Mouse (Mus musculus) midbrain, embryonic 15.5 days (tissue): ENCODE results near the gene Srpk2. TPM values are rescaled to one million over a fixed set of nuclear protein-coding genes. Genes with fewer than 3 reads are reported as not detected.
A peak's percentile ranks its signal among the peaks of the same experiment; 100 is the strongest.

Experiments
- ATAC-seq: fragments of 200-750 bp; cut with Nextera tagmentation; replicated peaks from 2 replicates; pipeline ENCODE4 v1.8.0; 2017; ENCODE audit warnings: moderate TSS enrichment
- H3K27ac ChIP-seq: fragments of 300-500 bp; sonication (generic); 2 replicates; pipeline ENCODE4 v1.5.1; 2015; ENCODE audit warnings: mild to moderate bottlenecking, inconsistent platforms
- H3K27me3 ChIP-seq: fragments of 300-500 bp; sonication (generic); replicated peaks from 2 replicates; pipeline ENCODE4 v1.6.1; 2015; ENCODE audit warnings: inconsistent platforms
- H3K36me3 ChIP-seq: fragments of 300-500 bp; sonication (generic); replicated peaks from 2 replicates; pipeline ENCODE4 v1.6.1; 2015; ENCODE audit warnings: inconsistent platforms
- H3K4me1 ChIP-seq: fragments of 300-500 bp; sonication (generic); 2 replicates; pipeline ENCODE4 v1.6.1; 2015; ENCODE audit warnings: inconsistent platforms
- H3K4me2 ChIP-seq: fragments of 300-500 bp; sonication (generic); 2 replicates; pipeline ENCODE4 v1.6.1; 2015; ENCODE audit warnings: inconsistent platforms, mild to moderate bottlenecking, moderate library complexity
- H3K4me3 ChIP-seq: fragments of 300-500 bp; sonication (generic); 2 replicates; pipeline ENCODE4 v1.5.1; 2015; ENCODE audit warnings: mild to moderate bottlenecking, inconsistent platforms
- H3K9ac ChIP-seq: fragments of 300-500 bp; sonication (generic); 2 replicates; pipeline ENCODE4 v1.6.1; 2015; ENCODE audit warnings: mild to moderate bottlenecking, inconsistent platforms
- H3K9me3 ChIP-seq: fragments of 300-500 bp; sonication (generic); 2 replicates; pipeline ENCODE4 v1.6.1; 2016; ENCODE audit warnings: inconsistent platforms
- WGBS: fragments of 180-500 bp; shearing (Covaris S2); methylation state at CpG from one replicate; pipeline ENCODE4 v1.1.7; 2015; ENCODE audit warnings: mixed read lengths; 5-methylcytosine and 5-hydroxymethylcytosine counted together
- polyA plus RNA-seq: library from polyadenylated mRNA; unstranded; fragments of >200 nt; fragmentation: Nextera tagmentation; extraction: Ambion mirVana; gene quantifications from 2 replicates; pipeline ENCODE4 v1.2.1, GENCODE M21; 2015

Srpk2 gene
- polyA plus RNA-seq, 1 experiment from 2014 or later, result 105 TPM

DNA sequence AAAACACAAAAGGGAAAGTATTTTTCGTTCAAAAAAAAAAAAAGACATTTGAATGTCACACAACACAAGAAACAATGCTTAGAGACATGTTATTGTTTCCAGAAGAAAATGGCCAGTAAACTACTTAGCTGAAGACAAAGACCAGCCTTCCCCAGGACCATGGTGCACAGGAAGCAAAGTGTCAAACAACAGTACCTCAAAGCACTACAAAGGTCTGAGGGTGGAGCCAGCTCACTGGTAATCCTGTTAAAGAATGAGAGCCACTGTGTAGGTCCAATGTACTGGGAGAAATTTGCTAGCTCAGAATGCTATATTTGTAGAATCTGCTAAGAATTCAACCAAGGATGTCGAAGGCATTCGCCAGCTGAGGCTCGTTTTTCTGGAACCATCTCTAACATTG, 177.2 kb downstream of the Srpk2 start:
- no peak overlapping the region for H3K4me3 ChIP-seq
- H3K9me3 ChIP-seq, result no peaks in the 10 kb centered on the region
- no peak overlapping the region for H3K4me2 ChIP-seq
- no peaks in the 10 kb centered on the region for H3K27me3 ChIP-seq
- H3K9ac ChIP-seq, result no peak overlapping the region
- no peaks in the 10 kb centered on the region for H3K4me1 ChIP-seq
- no peak for ATAC-seq
- 65% methylated on average over 4 of the region's 4 CpGs for WGBS
- H3K27ac ChIP-seq, result peak overlapping the region; percentile 25; the same call in 1 of the 2 replicates
- H3K36me3 ChIP-seq, result peaks cover 15% of the 10 kb centered on the region

DNA sequence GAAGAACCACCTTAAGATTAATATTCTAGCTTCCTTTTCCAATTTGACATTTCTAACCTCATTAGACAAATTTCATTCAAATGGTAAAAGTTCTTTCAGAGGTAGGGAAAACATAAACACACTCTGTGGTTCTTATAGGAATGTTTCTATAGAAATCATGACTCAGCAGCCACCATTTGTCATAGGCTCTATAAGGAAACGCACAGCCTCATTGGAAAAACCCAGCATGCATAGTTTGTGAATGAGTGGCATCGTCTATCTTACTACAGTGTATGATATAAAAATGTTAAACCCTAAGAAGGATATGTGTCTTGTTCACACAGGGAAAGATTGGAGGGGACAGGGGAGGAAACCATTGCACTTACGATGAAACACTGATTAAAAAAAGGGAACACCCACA, 178.8 kb downstream of the Srpk2 start:
- Histone ChIP-seq H3K27ac (no peak overlapping the region), H3K9ac (no peak overlapping the region), H3K9me3 (no peaks in the 10 kb centered on the region), H3K4me2 (no peak overlapping the region), H3K27me3 (no peaks in the 10 kb centered on the region), H3K36me3 (peaks cover 30% of the 10 kb centered on the region), H3K4me3 (no peak overlapping the region), H3K4me1 (no peaks in the 10 kb centered on the region)
- ATAC-seq, result no peak
- 90% methylated on average over 3 of the region's 3 CpGs for WGBS

DNA sequence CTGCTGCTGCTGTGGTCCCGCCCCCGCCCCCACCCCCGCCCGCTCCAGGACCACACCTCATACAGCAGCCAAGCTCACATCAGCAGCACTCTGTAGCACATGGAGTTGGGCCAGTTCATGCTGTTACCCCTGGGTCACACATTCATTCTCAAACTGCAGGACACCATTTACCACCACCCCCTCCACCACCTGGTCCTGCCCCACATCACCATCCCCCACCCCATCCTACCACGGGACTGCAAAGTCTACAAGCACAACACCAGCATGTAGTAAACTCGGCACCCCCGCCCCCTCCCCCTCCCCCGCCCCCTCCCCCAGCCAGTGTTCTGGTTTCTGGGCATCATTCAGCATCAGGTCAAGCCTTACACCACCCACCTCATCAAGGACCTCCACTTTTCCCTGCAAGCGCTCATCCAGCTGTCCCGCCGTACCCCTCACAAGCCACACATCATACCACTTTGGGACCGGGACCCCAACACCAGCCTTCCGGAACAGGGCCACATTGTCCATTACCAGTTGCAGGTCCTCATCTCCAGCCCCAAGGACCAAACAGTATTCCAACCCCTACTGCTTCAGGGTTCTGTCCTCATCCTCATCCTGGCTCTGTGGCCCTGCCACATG, 182.0 kb downstream of the Srpk2 start:
- peak; percentile 53; the same call in 1 of the 2 replicates for ATAC-seq
- no peak overlapping the region for H3K4me3 ChIP-seq
- H3K4me2 ChIP-seq, result no peak overlapping the region
- H3K9ac ChIP-seq, result no peak overlapping the region
- no peaks in the 10 kb centered on the region for H3K9me3 ChIP-seq
- H3K4me1 ChIP-seq, result no peaks in the 10 kb centered on the region
- H3K27ac ChIP-seq, result no peak overlapping the region
- WGBS, result 89% methylated on average over 12 of the region's 13 CpGs
- peaks cover 49% of the 10 kb centered on the region for H3K36me3 ChIP-seq
- no peaks in the 10 kb centered on the region for H3K27me3 ChIP-seq

DNA sequence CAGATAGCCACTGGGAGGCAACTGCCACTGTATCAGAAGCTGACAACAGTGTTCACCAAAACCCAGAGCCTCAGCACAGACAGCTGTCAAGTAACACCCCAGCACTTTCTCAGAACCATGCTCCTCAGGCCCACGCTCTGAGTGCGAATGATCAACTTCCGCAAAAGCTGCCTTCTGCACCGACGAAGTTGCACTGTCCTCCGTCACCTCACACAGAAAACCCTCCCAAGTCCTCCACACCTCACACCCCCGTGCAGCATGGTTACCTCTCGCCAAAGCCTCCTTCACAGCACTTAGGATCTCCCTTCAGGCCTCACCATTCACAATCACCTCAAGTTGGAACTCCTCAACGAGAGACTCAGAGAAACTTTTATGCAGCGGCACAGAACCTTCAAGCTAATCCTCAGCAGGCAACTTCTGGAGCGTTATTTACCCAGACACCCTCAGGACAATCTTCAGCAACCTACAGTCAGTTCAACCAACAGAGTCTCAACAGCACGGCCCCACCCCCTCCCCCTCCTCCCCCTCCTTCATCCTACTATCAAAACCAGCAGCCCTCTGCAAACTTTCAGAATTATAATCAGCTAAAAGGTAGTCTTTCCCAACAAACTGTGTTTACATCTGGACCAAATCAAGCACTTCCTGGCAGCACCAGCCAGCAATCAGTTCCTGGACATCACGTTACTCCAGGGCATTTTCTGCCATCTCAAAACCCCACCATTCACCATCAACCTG, 182.7 kb downstream of the Srpk2 start:
- WGBS, result 80% methylated on average over 13 of the region's 13 CpGs
- H3K4me3 ChIP-seq, result no peak overlapping the region
- H3K9ac ChIP-seq, result no peak overlapping the region
- no peaks in the 10 kb centered on the region for H3K27me3 ChIP-seq
- H3K9me3 ChIP-seq, result no peaks in the 10 kb centered on the region
- peaks cover 52% of the 10 kb centered on the region for H3K36me3 ChIP-seq
- H3K4me2 ChIP-seq, result no peak overlapping the region
- H3K27ac ChIP-seq, result no peak overlapping the region
- H3K4me1 ChIP-seq, result no peaks in the 10 kb centered on the region
- no peak for ATAC-seq

DNA sequence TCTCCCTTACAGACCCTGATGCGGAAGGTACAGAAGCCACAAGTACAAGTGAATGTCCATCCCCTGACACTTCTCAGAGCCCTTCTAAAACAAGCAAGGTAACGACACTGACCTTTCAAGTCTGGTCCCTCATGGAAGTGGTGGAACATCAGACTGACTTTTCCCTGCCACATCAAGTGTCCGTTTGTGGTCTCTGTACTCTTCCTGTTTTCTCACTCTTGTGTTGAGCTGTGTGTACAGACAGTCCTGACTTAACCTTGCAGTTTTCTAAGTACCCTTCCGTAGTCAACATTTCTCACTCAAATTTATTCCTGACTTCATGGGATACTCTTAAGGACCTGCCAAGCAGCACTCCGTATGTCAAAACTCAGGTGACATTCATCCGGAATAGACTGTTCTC, 183.7 kb downstream of the Srpk2 start:
- no peak overlapping the region for H3K4me2 ChIP-seq
- H3K27me3 ChIP-seq, result no peaks in the 10 kb centered on the region
- H3K4me3 ChIP-seq, result no peak overlapping the region
- H3K9ac ChIP-seq, result no peak overlapping the region
- no peak overlapping the region for H3K27ac ChIP-seq
- no peak for ATAC-seq
- H3K36me3 ChIP-seq, result peaks cover 61% of the 10 kb centered on the region
- H3K9me3 ChIP-seq, result no peaks in the 10 kb centered on the region
- WGBS, result 89% methylated on average over 6 of the region's 6 CpGs
- H3K4me1 ChIP-seq, result no peaks in the 10 kb centered on the region

DNA sequence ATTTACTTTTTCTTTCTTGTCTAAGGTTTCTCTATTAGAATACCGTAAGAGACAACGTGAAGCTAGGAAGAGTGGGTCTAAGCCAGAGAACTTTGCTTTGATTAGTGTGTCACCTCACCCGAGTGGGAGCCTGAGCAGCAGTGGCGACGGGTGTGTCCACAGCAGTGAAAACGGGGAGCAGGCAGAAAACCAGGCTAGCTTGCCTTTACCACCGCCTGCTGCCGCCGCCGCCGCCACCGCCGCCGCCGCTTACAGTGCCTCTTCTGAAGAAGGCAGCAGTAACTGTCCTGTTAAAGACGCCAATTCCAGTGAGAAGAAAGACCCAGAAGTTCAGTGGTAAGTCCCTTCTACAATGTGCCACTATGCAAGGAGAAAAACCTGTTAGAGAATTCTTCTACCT, 185.2 kb downstream of the Srpk2 start:
- Histone ChIP-seq H3K27ac (no peak overlapping the region), H3K9ac (no peak overlapping the region), H3K27me3 (no peaks in the 10 kb centered on the region), H3K4me3 (no peak overlapping the region), H3K9me3 (no peaks in the 10 kb centered on the region), H3K36me3 (peaks cover 66% of the 10 kb centered on the region), H3K4me2 (no peak overlapping the region), H3K4me1 (no peaks in the 10 kb centered on the region)
- 93% methylated on average over 16 of the region's 16 CpGs for WGBS
- ATAC-seq, result no peak

DNA sequence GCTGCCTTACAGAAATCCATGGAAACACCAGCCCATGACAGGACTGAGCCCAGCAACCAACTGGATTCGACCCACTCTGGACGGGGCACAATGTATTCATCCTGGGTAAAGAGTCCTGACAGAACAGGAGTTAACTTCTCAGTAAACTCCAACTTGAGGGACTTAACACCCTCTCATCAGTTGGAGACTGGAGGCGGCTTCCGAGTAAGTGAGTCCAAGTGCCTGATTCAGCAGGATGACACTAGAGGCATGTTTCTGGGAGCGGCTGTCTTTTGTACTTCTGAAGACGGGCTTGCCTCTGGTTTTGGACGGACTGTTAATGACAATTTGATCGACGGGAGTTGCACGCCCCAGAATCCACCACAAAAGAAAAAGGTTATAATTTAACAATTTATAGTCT, 186.5 kb downstream of the Srpk2 start:
- Histone ChIP-seq H3K4me1 (no peaks in the 10 kb centered on the region), H3K27me3 (no peaks in the 10 kb centered on the region), H3K27ac (no peak overlapping the region), H3K36me3 (peaks cover 73% of the 10 kb centered on the region), H3K9ac (no peak overlapping the region), H3K4me2 (no peak overlapping the region), H3K9me3 (no peaks in the 10 kb centered on the region), H3K4me3 (no peak overlapping the region)
- ATAC-seq, result no peak
- 88% methylated on average over 10 of the region's 10 CpGs for WGBS

DNA sequence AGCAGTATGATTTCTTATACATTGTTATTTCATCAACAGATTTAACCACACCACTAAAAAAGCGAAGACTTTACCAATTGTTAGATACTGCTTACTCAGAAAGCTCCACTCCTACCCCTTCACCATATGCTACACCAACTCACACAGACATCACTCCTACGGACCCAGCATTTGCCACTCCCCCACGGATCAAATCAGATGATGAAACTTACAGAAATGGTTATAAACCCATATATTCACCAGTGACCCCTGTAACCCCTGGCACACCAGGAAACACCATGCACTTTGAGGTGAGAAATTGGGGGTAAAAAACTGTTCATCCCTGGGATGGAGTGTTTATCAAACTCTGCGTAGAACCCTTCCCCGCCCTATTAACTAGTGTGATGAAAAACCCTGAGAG, 187.5 kb downstream of the Srpk2 start:
- Histone ChIP-seq H3K4me1 (no peaks in the 10 kb centered on the region), H3K4me2 (no peak overlapping the region), H3K27me3 (no peaks in the 10 kb centered on the region), H3K36me3 (peaks cover 64% of the 10 kb centered on the region), H3K27ac (no peak overlapping the region), H3K9me3 (no peaks in the 10 kb centered on the region), H3K9ac (no peak overlapping the region), H3K4me3 (no peak overlapping the region)
- ATAC-seq, result no peak
- 95% methylated on average over 5 of the region's 5 CpGs for WGBS

DNA sequence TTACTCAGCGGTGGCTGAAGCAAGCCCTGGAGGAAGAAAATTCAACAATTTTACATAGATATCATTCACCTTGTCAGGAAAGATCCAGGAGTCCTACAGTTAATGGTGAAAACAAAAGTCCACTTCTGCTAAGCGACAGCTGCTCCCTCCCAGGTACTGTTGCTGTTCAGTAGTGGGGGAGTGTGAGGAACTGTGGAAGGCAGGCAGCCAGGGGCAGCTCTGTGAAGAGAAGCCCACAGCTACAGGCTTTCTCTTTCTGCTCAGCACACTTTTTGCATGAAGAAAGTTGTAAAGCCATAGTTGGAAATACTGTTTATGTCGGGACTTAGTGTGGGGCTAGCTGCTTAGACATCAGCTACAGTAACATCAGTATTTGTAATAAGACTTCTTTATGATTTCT, 188.0 kb downstream of the Srpk2 start:
- Histone ChIP-seq H3K4me1 (no peaks in the 10 kb centered on the region), H3K36me3 (peaks cover 59% of the 10 kb centered on the region), H3K4me2 (no peak overlapping the region), H3K9me3 (no peaks in the 10 kb centered on the region), H3K27ac (no peak overlapping the region), H3K4me3 (no peak overlapping the region), H3K9ac (no peak overlapping the region), H3K27me3 (no peaks in the 10 kb centered on the region)
- 89% methylated on average over 3 of the region's 3 CpGs for WGBS
- no peak for ATAC-seq

DNA sequence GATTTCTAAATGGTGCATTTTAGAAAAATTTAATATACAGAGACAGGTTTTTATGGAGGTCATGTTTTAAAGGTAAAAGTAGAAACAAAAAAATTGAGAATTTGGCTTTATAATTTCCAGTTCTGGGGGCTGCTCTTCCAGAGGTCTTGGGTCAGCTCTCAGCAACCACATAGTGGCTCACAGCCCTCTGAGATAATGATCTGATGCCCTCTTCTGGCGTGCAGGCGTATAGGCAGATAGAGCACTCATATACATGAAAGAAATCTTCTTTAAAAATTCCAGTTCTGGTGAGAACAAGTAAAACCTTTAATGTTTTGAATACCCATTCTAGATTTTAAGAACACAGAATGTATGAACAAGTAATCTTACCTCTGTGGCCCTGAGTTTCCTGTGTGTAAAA, 193.6 kb downstream of the Srpk2 start:
- H3K4me2 ChIP-seq, result no peak overlapping the region
- no peaks in the 10 kb centered on the region for H3K4me1 ChIP-seq
- no peaks in the 10 kb centered on the region for H3K27me3 ChIP-seq
- 43% methylated on average over 2 of the region's 2 CpGs for WGBS
- peak; percentile 72 for ATAC-seq
- H3K9me3 ChIP-seq, result no peaks in the 10 kb centered on the region
- no peak overlapping the region for H3K4me3 ChIP-seq
- no peak overlapping the region for H3K9ac ChIP-seq
- peaks cover 47% of the 10 kb centered on the region for H3K36me3 ChIP-seq
- no peak overlapping the region for H3K27ac ChIP-seq

DNA sequence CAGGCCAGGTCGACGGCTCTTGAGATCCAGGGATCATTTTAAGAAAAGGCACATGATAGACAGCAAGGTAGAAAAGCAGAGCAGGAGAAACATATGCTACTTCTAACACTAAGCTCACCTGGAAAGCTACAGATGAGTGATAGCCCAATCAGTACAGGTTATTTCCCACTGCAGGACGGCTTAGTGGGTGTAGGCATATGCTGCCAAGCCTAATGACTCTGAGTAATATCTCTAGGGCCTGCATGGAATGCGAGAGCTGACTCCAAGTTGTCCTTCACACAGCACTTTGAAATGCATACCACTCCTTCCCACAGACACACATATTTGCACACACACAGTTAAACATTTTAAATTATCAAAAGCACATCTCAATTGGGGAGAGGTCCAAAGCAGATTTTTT, 195.2 kb downstream of the Srpk2 start:
- WGBS, result 88% methylated on average over 4 of the region's 4 CpGs
- no peak for ATAC-seq
- Histone ChIP-seq H3K9me3 (no peaks in the 10 kb centered on the region), H3K27ac (no peak overlapping the region), H3K9ac (no peak overlapping the region), H3K4me1 (no peaks in the 10 kb centered on the region), H3K27me3 (no peaks in the 10 kb centered on the region), H3K4me3 (no peak overlapping the region), H3K36me3 (peaks cover 46% of the 10 kb centered on the region), H3K4me2 (no peak overlapping the region)

DNA sequence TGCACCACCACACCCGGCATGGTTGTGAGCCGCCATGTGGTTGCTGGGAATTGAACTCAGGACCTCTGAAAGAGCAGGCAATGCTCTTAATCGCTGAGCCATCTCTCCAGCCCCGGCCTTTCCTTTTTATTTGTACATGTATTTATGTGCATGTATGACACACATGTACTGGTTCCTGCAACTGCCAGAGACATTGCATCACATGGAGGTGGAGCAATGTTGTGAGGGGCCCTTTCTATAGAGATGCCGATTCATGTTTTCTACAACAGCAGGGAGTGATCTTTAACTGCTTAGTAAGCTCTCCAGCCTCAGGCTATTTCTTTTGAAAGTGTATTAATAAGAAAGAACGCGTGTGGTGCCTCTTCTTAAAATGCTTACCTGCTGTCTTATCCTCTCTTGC, 200.6 kb downstream of the Srpk2 start:
- H3K9ac ChIP-seq, result no peak overlapping the region
- WGBS, result 88% methylated on average over 7 of the region's 7 CpGs
- H3K9me3 ChIP-seq, result no peaks in the 10 kb centered on the region
- no peak overlapping the region for H3K4me2 ChIP-seq
- H3K27me3 ChIP-seq, result no peaks in the 10 kb centered on the region
- H3K4me1 ChIP-seq, result no peaks in the 10 kb centered on the region
- H3K4me3 ChIP-seq, result no peak overlapping the region
- ATAC-seq, result no peak
- no peak overlapping the region for H3K27ac ChIP-seq
- H3K36me3 ChIP-seq, result peaks cover 60% of the 10 kb centered on the region
